In genomic region chr7:119617593-119617992, GRCm38 (mm10) we compare ENCODE assay signal across 29 mouse cellular contexts. TPM values are rescaled to one million over a fixed set of nuclear protein-coding genes. Genes with fewer than 3 reads are reported as not detected.
DNase-seq lines count a peak whose midpoint lies in the region; ATAC-seq and TF ChIP-seq lines count a peak whose summit lies in the region.
"Had no signal": no experiment of that assay in that cellular context is flagged by ENCODE, and none has a peak within 500 bp of the region (broad histone marks: within the 10 kb centered on the region; RNA-seq: fewer than 3 reads in every experiment).

No protein-coding gene starts in this region.

- H3K36me3 ChIP-seq in embryonic facial prominence, embryonic 11.5 days (replicated peaks; ENCODE audit: control insufficient read depth, insufficient read depth, low read depth, low read length): no peaks in the 10 kb centered on the region
- H3K36me3 ChIP-seq in embryonic facial prominence, embryonic 10.5 days (replicated peaks): no peaks in the 10 kb centered on the region
- no peaks in the 10 kb centered on the region for H3K36me3 ChIP-seq in limb, embryonic 11.5 days (ENCODE audit: control insufficient read depth, insufficient read depth, low read length)
- H3K36me3 ChIP-seq in limb, embryonic 10.5 days: no peaks in the 10 kb centered on the region
- H3K36me3 ChIP-seq in hindbrain, embryonic 10.5 days: no peaks in the 10 kb centered on the region
- H3K36me3 ChIP-seq: G1E; hindbrain, embryonic 12.5 days; intestine, embryonic 15.5 days had no signal

- H3K27ac ChIP-seq in embryonic facial prominence, embryonic 11.5 days (replicated peaks; ENCODE audit: low read depth, low read length): no peak overlapping the region
- no peak overlapping the region for H3K27ac ChIP-seq in embryonic facial prominence, embryonic 10.5 days (replicated peaks)
- no peak overlapping the region for H3K27ac ChIP-seq in limb, embryonic 11.5 days (replicated peaks; ENCODE audit: low read depth, low read length)
- no peak overlapping the region for H3K27ac ChIP-seq in limb, embryonic 10.5 days
- H3K27ac ChIP-seq in cerebellum, adult 2 months (ENCODE audit: insufficient read depth, low read length): no peak overlapping the region
- no peak overlapping the region for H3K27ac ChIP-seq in hindbrain, embryonic 10.5 days
- H3K27ac ChIP-seq: hindbrain, embryonic 12.5 days; hindbrain, postnatal 0 days; intestine, embryonic 15.5 days; left cerebral cortex, adult 2 months; macrophage had no signal

- TF ChIP-seq POLR2A in cerebellum, adult 2 months (IDR thresholded peaks at IDR 0.05; ENCODE audit: borderline replicate concordance, insufficient read depth, low read length): no peak

- no peaks in the 10 kb centered on the region for H3K4me1 ChIP-seq in embryonic facial prominence, embryonic 11.5 days (ENCODE audit: control insufficient read depth, insufficient read depth, low read length)
- H3K4me1 ChIP-seq in embryonic facial prominence, embryonic 10.5 days: no peaks in the 10 kb centered on the region
- H3K4me1 ChIP-seq in limb, embryonic 11.5 days (ENCODE audit: control insufficient read depth, insufficient read depth, low read length): no peaks in the 10 kb centered on the region
- no peaks in the 10 kb centered on the region for H3K4me1 ChIP-seq in limb, embryonic 10.5 days
- H3K4me1 ChIP-seq in cerebellum, adult 2 months (ENCODE audit: control insufficient read depth, insufficient read depth, low read length): no peaks in the 10 kb centered on the region
- no peaks in the 10 kb centered on the region for H3K4me1 ChIP-seq in hindbrain, embryonic 10.5 days (replicated peaks)
- H3K4me1 ChIP-seq: hindbrain, embryonic 12.5 days; intestine, embryonic 15.5 days had no signal

- DNase-seq in embryonic facial prominence, embryonic 11.5 days (ENCODE audit: low spot score): no peak
- no peak for DNase-seq in embryonic facial prominence, embryonic 10.5 days (ENCODE audit: low spot score)
- peak; percentile 12 for DNase-seq in limb, embryonic 11.5 days (ENCODE audit: low spot score)
- DNase-seq in limb, embryonic 10.5 days (ENCODE audit: low spot score): no peak
- DNase-seq in kidney, adult 9 months: peak; percentile 82
- DNase-seq in kidney, postnatal 25 days: peak; percentile 54 to 73
- no peak for DNase-seq in cerebellum, adult 2 months
- no peak for DNase-seq in hindbrain, embryonic 10.5 days (ENCODE audit: low spot score)
- DNase-seq: adrenal gland, postnatal 10 days; cerebellum, adult 11 months; cerebellum, adult 9-11 months; embryo, embryonic 11 days; heart, postnatal 14 days; lung, adult 2 months; lung, postnatal 10 days; midbrain, embryonic 14.5 days had no signal

- no peak overlapping the region for H3K4me3 ChIP-seq in embryonic facial prominence, embryonic 11.5 days (ENCODE audit: low read depth, low read length)
- no peak overlapping the region for H3K4me3 ChIP-seq in embryonic facial prominence, embryonic 10.5 days
- no peak overlapping the region for H3K4me3 ChIP-seq in limb, embryonic 11.5 days (ENCODE audit: low read depth, low read length)
- no peak overlapping the region for H3K4me3 ChIP-seq in limb, embryonic 10.5 days
- no peak overlapping the region for H3K4me3 ChIP-seq in cerebellum, adult 2 months (replicated peaks; ENCODE audit: insufficient read depth, low read depth, low read length)
- no peak overlapping the region for H3K4me3 ChIP-seq in hindbrain, embryonic 10.5 days
- H3K4me3 ChIP-seq: erythroblast, embryonic 14.5 days; hindbrain, embryonic 12.5 days; intestine, embryonic 15.5 days; left cerebral cortex, adult 2 months had no signal

- H3K9me3 ChIP-seq in embryonic facial prominence, embryonic 11.5 days (replicated peaks; ENCODE audit: control insufficient read depth, low read length): no peaks in the 10 kb centered on the region
- H3K9me3 ChIP-seq in embryonic facial prominence, embryonic 10.5 days: no peaks in the 10 kb centered on the region
- H3K9me3 ChIP-seq in limb, embryonic 11.5 days (ENCODE audit: control insufficient read depth, low read length): no peaks in the 10 kb centered on the region
- H3K9me3 ChIP-seq in limb, embryonic 10.5 days (replicated peaks): no peaks in the 10 kb centered on the region
- H3K9me3 ChIP-seq in hindbrain, embryonic 10.5 days: no peaks in the 10 kb centered on the region
- H3K9me3 ChIP-seq: G1E; hindbrain, embryonic 12.5 days; intestine, embryonic 15.5 days had no signal

- H3K4me2 ChIP-seq in embryonic facial prominence, embryonic 11.5 days (ENCODE audit: low read depth, low read length): no peak overlapping the region
- no peak overlapping the region for H3K4me2 ChIP-seq in limb, embryonic 11.5 days (ENCODE audit: low read depth, severe bottlenecking)
- H3K4me2 ChIP-seq: hindbrain, embryonic 12.5 days; intestine, embryonic 15.5 days had no signal

- no peak overlapping the region for H3K9ac ChIP-seq in embryonic facial prominence, embryonic 11.5 days (replicated peaks; ENCODE audit: low read length)
- H3K9ac ChIP-seq in limb, embryonic 11.5 days (ENCODE audit: low read length): no peak overlapping the region
- H3K9ac ChIP-seq: hindbrain, embryonic 12.5 days; intestine, embryonic 15.5 days had no signal

- TF ChIP-seq CTCF in cerebellum, adult 2 months (IDR thresholded peaks at IDR 0.05; ENCODE audit: borderline replicate concordance, insufficient read depth, low read depth, low read length): no peak

- H3K27me3 ChIP-seq in embryonic facial prominence, embryonic 11.5 days (ENCODE audit: control insufficient read depth, insufficient read depth, low read length): no peaks in the 10 kb centered on the region
- no peaks in the 10 kb centered on the region for H3K27me3 ChIP-seq in embryonic facial prominence, embryonic 10.5 days (replicated peaks; ENCODE audit: low read depth, poor library complexity, severe bottlenecking)
- H3K27me3 ChIP-seq in limb, embryonic 11.5 days (ENCODE audit: control insufficient read depth, insufficient read depth, low read length): no peaks in the 10 kb centered on the region
- H3K27me3 ChIP-seq in limb, embryonic 10.5 days (ENCODE audit: low read depth, poor library complexity, severe bottlenecking): no peaks in the 10 kb centered on the region
- no peaks in the 10 kb centered on the region for H3K27me3 ChIP-seq in cerebellum, adult 2 months (ENCODE audit: control insufficient read depth, insufficient read depth, low read length)
- H3K27me3 ChIP-seq in hindbrain, embryonic 10.5 days (ENCODE audit: insufficient read depth, poor library complexity, severe bottlenecking): no peaks in the 10 kb centered on the region
- H3K27me3 ChIP-seq: hindbrain, embryonic 12.5 days; intestine, embryonic 15.5 days had no signal

- 0 out of 2 replicates have a peak, but pooled peaks have one; percentile 29 for ATAC-seq in embryonic facial prominence, embryonic 11.5 days (replicated peaks; ENCODE audit: insufficient number of reproducible peaks, low FRiP score, low TSS enrichment, low read depth)
- ATAC-seq in limb, embryonic 11.5 days (ENCODE audit: insufficient number of reproducible peaks, low FRiP score, low TSS enrichment, low read depth): no peak
- ATAC-seq: forebrain, embryonic 16.5 days; hindbrain, postnatal 0 days; intestine, embryonic 15.5 days had no signal

- WGBS in embryonic facial prominence, embryonic 11.5 days: 80% methylated on average over 6 of the region's 6 CpGs
- 85% methylated on average over 6 of the region's 6 CpGs for WGBS in embryonic facial prominence, embryonic 10.5 days
- 84% methylated on average over 6 of the region's 6 CpGs for WGBS in limb, embryonic 11.5 days
- 88% methylated on average over 6 of the region's 6 CpGs for WGBS in limb, embryonic 10.5 days
- WGBS in cerebellum, adult 2 months: 75% methylated on average over 6 of the region's 6 CpGs
- 87% methylated on average over 6 of the region's 6 CpGs for WGBS in hindbrain, embryonic 10.5 days

RNA-seq across cellular contexts. Expression of gene Acsm1, which starts 10.8 kb away (rescaled TPM):
- polyA plus RNA-seq in embryonic facial prominence, embryonic 11.5 days (2014; fragmentation: Nextera tagmentation; extraction: Ambion mirVana): not detected in 2 replicates
- not detected in 2 replicates for polyA plus RNA-seq in embryonic facial prominence, embryonic 10.5 days (2016; fragmentation: Nextera tagmentation; extraction: Ambion mirVana)
- polyA plus RNA-seq in limb, embryonic 11.5 days (2014; fragmentation: Nextera tagmentation; extraction: Ambion mirVana): not detected in 2 replicates
- not detected in 2 replicates for polyA plus RNA-seq in limb, embryonic 10.5 days (2016; fragmentation: Nextera tagmentation; extraction: Ambion mirVana)
- polyA plus RNA-seq in cerebellum, adult 2 months (2012; rRNA removed): not detected in 2 replicates
- not detected in 2 replicates for polyA plus RNA-seq in hindbrain, embryonic 10.5 days (2016; fragmentation: Nextera tagmentation; extraction: Ambion mirVana)
- polyA plus RNA-seq: erythroblast, embryonic 14.5 days; forebrain, embryonic 11.5 days; forebrain, embryonic 16.5 days; G1E; gonadal fat pad, adult 2 months; heart, embryonic 14.5 days; hindbrain, embryonic 12.5 days; hindbrain, postnatal 0 days; macrophage; midbrain, embryonic 14.5 days; neural tube, embryonic 14.5 days; thymus, postnatal 0 days had no signal

Comparison
In these comparisons a context has a peak if more than half of its experiments do, and no peak if none do; other contexts are left out.
1. DNase-seq: peak in limb, embryonic 11.5 days (single experiment), kidney, adult 9 months (single experiment) and kidney, postnatal 25 days (2 of 2); none in embryonic facial prominence, embryonic 11.5 days (single experiment), embryonic facial prominence, embryonic 10.5 days (single experiment), limb, embryonic 10.5 days (single experiment), cerebellum, adult 2 months (0 of 2) and hindbrain, embryonic 10.5 days (single experiment).